Mouse (Mus musculus) lung, adult 2 months (tissue): ENCODE results near the gene Chd1l. TPM values are rescaled to one million over a fixed set of nuclear protein-coding genes. Genes with fewer than 3 reads are reported as not detected.

Experiments used
- DNase-seq: peaks from one replicate; pipeline ENCODE4 v3.0.0; 2022
- H3K4me1 ChIP-seq: fragments of 200-500 bp; 2 replicates; pipeline ENCODE4 v1.6.1; 2011; ENCODE audit warnings: low read length; ENCODE audit not compliant: control insufficient read depth, insufficient read depth
- H3K4me3 ChIP-seq: fragments of 200-500 bp; replicated peaks from 2 replicates; pipeline ENCODE3; 2011; ENCODE audit warnings: low read depth, mild to moderate bottlenecking, control low read depth, low read length; ENCODE audit errors: extremely low read depth
- CTCF ChIP-seq: fragments of 200-500 bp; IDR thresholded peaks from 2 replicates; pipeline ENCODE4 v1.5.1; 2011; ENCODE audit warnings: mild to moderate bottlenecking, low read length, control low read depth; ENCODE audit not compliant: insufficient read depth
- POLR2A ChIP-seq: fragments of 200-500 bp; IDR thresholded peaks from 2 replicates; pipeline ENCODE4 v1.6.1; 2011; ENCODE audit warnings: low read depth, mild to moderate bottlenecking, control low read depth, low read length, borderline replicate concordance; ENCODE audit errors: extremely low read depth
- WGBS: fragments of 180-500 bp; shearing (Covaris S2); methylation state at CpG from one replicate; pipeline ENCODE4 v1.1.7; 2018; 5-methylcytosine and 5-hydroxymethylcytosine counted together
- polyA plus RNA-seq: library from polyadenylated mRNA; depleted of rRNA; stranded (reverse); fragments of >200 nt; gene quantifications from 2 replicates; pipeline ENCODE4 v1.2.3, GENCODE M21; 2012; rRNA removed

Gene Chd1l
- polyA plus RNA-seq: 3.8 and 5.2 TPM in 2 replicates

DNA sequence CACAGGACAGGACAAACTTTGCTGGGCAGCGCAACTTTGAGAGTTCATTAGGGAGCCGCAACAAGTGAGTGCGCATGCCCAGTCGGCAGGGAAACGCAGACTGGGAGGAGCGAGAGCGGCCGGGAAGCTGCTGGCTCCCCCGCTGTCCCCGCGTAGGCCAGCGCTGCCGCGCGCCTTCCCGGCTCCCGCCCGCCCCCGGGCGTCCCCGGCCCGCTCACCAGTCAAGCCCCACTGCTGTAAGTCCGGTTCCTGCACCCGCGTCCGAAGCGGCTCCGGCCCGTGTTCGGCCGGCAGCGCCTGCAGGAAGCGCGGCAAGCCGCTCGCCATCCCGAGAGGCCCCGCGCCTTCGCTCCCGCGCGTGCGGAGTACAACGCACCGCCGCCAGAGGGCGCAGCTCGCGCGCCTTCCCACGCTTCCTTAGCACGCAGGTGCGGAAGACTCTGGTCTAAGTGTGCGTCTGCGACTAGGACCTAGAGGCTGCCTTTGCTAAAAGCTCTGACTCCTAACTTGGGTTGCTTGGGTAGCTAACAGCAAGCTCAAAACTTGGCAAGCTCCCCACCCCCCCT is at the start of gene Chd1l:
Chd1l (minus strand) TSS at position 359 of the 566 bp plus-strand sequence.
- H3K4me3 ChIP-seq: peak within 1 kb of the TSS; percentile 66
- H3K4me1 ChIP-seq: no peaks in the 10 kb centered on the region
- DNase-seq: peak; percentile 93
- TF ChIP-seq POLR2A: peak; percentile 57; the same call in 1 of the 2 replicates
- peak; percentile 82 for TF ChIP-seq CTCF
- WGBS: 1% methylated on average over 56 of the region's 56 CpGs

- H3K4me3 ChIP-seq: no peak overlapping the region
- 81% methylated on average over 7 of the region's 7 CpGs for WGBS
- TF ChIP-seq CTCF (no peak), POLR2A (no peak)
- no peak for DNase-seq
- peaks cover 7% of the 10 kb centered on the region for H3K4me1 ChIP-seq
These were observed 49.7 kb upstream of the Chd1l start for GRCm38 (mm10) chr3:97659746-97660145.

DNA sequence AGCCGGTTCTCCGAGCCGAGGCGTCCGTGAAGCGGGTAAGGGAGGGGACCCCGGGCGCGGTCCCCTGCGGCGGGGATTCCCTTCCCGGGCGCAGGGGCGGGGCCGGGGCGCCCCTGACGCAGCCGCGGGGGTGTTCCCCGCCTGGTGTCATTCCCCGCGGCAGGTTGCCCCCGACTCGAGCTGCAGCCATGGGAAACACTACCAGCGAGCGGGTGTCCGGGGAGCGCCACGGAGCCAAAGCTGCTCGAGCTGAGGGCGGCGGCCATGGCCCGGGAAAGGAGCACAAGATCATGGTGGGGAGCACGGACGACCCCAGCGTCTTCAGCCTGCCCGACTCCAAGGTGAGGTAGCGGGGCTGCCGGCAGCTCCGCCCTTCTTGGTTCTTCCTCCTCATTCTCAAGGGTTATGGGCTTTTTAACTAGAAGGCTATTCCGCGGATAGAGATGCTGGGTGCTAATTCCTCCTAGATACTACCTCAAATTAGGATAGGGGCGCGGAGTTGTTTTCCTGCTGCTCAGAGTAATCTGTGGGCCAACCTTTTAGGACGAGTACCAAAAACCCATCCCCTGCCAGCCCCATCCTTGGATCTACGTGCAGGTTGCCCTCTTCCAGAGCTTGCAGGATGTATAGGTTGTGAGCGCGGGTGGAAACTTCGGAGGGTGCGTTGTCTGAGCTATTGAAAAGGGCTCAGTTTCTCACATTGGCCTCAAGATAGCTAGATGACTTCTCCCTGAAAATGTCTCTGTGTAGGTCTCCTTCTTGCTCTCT is 48.6 kb upstream of the Chd1l start:
- TF ChIP-seq CTCF: no peak
- no peak for TF ChIP-seq POLR2A
- Histone ChIP-seq H3K4me1 (peaks cover 7% of the 10 kb centered on the region), H3K4me3 (peak overlapping the region; percentile 83)
- WGBS: under 1% methylated on average over 49 of the region's 50 CpGs
- no peak for DNase-seq

DNA sequence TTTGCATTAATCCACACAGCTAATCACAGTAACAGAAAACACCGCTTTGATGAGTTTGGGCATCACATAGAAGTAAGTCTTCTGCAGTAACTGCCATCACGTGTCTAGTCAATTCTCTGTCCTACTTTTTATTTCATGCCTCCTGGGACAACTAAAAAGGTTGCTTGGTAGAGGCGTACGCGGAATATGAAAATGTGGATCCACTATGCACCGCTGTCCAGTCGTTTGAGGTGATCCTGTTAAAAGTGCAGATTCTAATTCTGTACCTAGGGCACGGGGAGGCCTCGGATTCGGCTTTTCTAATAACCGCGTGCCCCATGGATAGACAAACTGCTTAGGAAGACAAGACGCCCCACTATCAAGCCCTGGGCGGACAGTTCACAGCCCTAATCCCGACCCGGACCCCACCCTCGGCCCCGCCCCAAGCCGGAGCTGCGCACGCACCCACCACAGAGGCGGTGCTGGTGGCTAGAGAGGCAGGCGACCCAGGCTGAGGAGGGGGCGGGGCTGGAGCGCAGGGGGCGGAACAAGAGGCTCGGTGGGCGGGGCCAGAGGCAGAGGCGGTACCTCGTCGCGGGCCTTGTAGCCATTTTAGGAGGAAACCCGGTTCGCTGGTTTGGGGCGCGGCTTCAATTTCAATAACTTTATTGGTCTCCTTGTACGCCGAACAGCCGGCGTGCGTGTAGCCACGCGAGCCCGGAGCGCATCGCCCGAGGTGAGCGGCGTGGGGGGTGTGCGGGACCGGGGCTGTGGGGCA is 47.8 kb upstream of the Chd1l start, which contains the start of gene Prkab2:
Prkab2 (plus strand) TSS at position 539 of the 757 bp plus-strand sequence.
- peaks cover 7% of the 10 kb centered on the region for H3K4me1 ChIP-seq
- H3K4me3 ChIP-seq: peak within 1 kb of the TSS; percentile 83
- 1% methylated on average over 51 of the region's 51 CpGs for WGBS
- TF ChIP-seq POLR2A (peak; percentile 75; the same call in 1 of the 2 replicates), CTCF (no peak)
- DNase-seq: peak; percentile 97

DNA sequence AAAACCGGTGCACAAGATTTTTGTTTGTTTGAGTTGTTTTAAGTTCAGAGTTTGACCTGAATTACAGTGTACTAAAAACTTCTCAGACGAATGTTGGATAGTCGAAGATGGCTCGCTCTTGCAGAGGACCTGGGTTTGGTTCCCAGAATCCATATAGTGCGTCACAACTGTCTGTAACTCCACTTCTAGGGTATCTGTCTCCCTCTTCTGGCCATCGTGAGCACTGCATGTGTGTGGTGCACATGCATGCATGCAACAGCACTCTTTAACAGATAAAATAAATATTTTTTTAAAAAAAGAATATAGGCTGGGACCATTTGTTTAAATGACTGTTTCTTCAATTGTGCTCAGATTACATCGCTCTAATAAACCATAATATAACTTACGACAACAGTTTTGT is 44.9 kb upstream of the Chd1l start:
- peaks cover 7% of the 10 kb centered on the region for H3K4me1 ChIP-seq
- TF ChIP-seq POLR2A (no peak), CTCF (peak; percentile 57)
- WGBS: 83% methylated on average over 8 of the region's 8 CpGs
- DNase-seq: no peak
- no peak overlapping the region for H3K4me3 ChIP-seq

DNA sequence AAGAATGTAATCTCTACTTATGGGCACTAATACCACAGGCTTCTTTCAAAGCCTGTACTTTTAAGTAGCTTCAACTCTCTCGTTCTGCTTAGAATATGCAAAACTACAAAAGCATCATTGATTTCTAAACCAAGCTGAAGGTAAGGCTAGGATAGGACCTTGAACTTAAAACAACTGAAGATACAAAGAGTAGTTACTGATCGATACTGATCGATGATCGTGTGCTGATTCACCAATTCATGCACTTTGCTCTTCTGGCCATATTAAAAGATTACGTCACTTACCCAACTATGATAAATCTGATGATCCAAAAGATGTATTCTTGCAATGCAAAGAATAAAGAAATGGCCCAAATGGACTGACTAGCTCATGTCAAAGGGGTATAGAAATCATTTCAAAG is 43.8 kb upstream of the Chd1l start:
- DNase-seq: no peak
- 90% methylated on average over 5 of the region's 5 CpGs for WGBS
- peaks cover 4% of the 10 kb centered on the region for H3K4me1 ChIP-seq
- H3K4me3 ChIP-seq: no peak overlapping the region
- TF ChIP-seq CTCF: no peak
- TF ChIP-seq POLR2A: no peak

GRCm38 (mm10) chr3:97651604-97652003 is 41.6 kb upstream of the Chd1l start:
- 84% methylated on average over 10 of the region's 10 CpGs for WGBS
- Histone ChIP-seq H3K4me1 (no peaks in the 10 kb centered on the region), H3K4me3 (no peak overlapping the region)
- DNase-seq: no peak
- TF ChIP-seq POLR2A: no peak

GRCm38 (mm10) chr3:97649469-97649868 is 39.5 kb upstream of the Chd1l start:
- H3K4me3 ChIP-seq: no peak overlapping the region
- no peaks in the 10 kb centered on the region for H3K4me1 ChIP-seq
- 57% methylated on average over 6 of the region's 6 CpGs for WGBS
- DNase-seq: no peak
- no peak for TF ChIP-seq CTCF
- no peak for TF ChIP-seq POLR2A

DNA sequence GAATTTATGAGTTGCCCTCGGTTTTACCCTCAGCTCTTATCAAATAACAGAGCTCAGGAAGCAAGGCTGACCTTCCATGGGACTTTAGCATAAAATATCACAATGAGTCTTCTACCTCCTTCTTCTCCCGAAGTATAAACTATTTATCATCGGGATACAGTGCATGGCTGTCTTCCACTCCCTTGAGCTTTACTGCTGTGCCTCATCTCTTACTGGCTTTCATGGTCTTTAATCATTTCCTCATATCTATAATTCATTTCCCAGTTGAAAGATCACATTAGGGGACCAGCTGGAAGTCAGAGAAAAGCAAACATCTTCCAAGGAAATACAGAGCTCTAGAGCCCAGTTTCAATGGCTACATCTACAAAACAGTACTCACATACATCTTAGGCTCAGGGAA is 39.0 kb upstream of the Chd1l start:
- H3K4me1 ChIP-seq: no peaks in the 10 kb centered on the region
- DNase-seq: no peak
- no peak overlapping the region for H3K4me3 ChIP-seq
- TF ChIP-seq POLR2A: no peak
- TF ChIP-seq CTCF: no peak
- WGBS: 65% methylated on average over 3 of the region's 3 CpGs
